In genomic region chr7:19928486-19928885, GRCm38 (mm10) we compare ENCODE assay signal across 23 mouse cellular contexts. TPM values are rescaled to one million over a fixed set of nuclear protein-coding genes. Genes with fewer than 3 reads are reported as not detected.
"Had no signal": no experiment of that assay in that cellular context is flagged by ENCODE, and none has a peak within 500 bp of the region (broad histone marks: within the 10 kb centered on the region; RNA-seq: fewer than 3 reads in every experiment).

No protein-coding gene starts in this region.

- H3K36me3 ChIP-seq: kidney, embryonic 15.5 days; limb, embryonic 15.5 days; midbrain, embryonic 13.5 days; neural tube, embryonic 15.5 days had no signal

- DNase-seq: kidney, adult 18-20 months; kidney, postnatal 25 days; lung, adult 18-20 months; right cerebral cortex, adult 18-20 months; right cerebral cortex, postnatal 25 days; spleen, adult 18-20 months; thymus, adult 2 months; thymus, postnatal 4 days had no signal

- H3K27me3 ChIP-seq: midbrain, embryonic 13.5 days; neural tube, embryonic 15.5 days had no signal

- H3K27ac ChIP-seq: kidney, embryonic 15.5 days; left cerebral cortex, adult 2 months; limb, embryonic 15.5 days; liver, embryonic 14.5 days; midbrain, embryonic 13.5 days; neural tube, embryonic 15.5 days had no signal

- H3K4me3 ChIP-seq: kidney, embryonic 15.5 days; left cerebral cortex, adult 2 months; limb, embryonic 15.5 days; midbrain, embryonic 13.5 days; myocyte; neural tube, embryonic 15.5 days had no signal

- H3K9me3 ChIP-seq: kidney, embryonic 15.5 days; limb, embryonic 15.5 days; midbrain, embryonic 13.5 days; neural tube, embryonic 15.5 days had no signal

RNA-seq across cellular contexts. Expression of gene Igsf23, which starts 22.1 kb away (rescaled TPM):
- total RNA-seq: layer of hippocampus, postnatal 25 days; left cerebral cortex, adult 2 months; left cerebral cortex, postnatal 14 days; megakaryocyte-erythroid progenitor cell, adult 5-6 weeks; midbrain, postnatal 0 days had no signal
- polyA plus RNA-seq: limb, embryonic 15.5 days; midbrain, embryonic 13.5 days; midbrain, postnatal 0 days; neural tube, embryonic 11.5 days had no signal

RNA-seq across cellular contexts. Expression of gene Ceacam20, which starts 36.7 kb away (rescaled TPM):
- total RNA-seq: layer of hippocampus, postnatal 25 days; left cerebral cortex, adult 2 months; left cerebral cortex, postnatal 14 days; megakaryocyte-erythroid progenitor cell, adult 5-6 weeks; midbrain, postnatal 0 days had no signal
- polyA plus RNA-seq: kidney, embryonic 15.5 days; limb, embryonic 11.5 days; limb, embryonic 15.5 days; liver, embryonic 14.5 days; lung, embryonic 16.5 days; midbrain, embryonic 13.5 days; midbrain, postnatal 0 days; myocyte; neural tube, embryonic 11.5 days; neural tube, embryonic 15.5 days; stomach, embryonic 14.5 days had no signal

RNA-seq across cellular contexts. Expression of gene Ceacam19, which starts 40.7 kb away (rescaled TPM):
- total RNA-seq: layer of hippocampus, postnatal 25 days; left cerebral cortex, adult 2 months; left cerebral cortex, postnatal 14 days; megakaryocyte-erythroid progenitor cell, adult 5-6 weeks had no signal
- polyA plus RNA-seq: kidney, embryonic 15.5 days; limb, embryonic 11.5 days; lung, embryonic 16.5 days; midbrain, embryonic 13.5 days; midbrain, postnatal 0 days; neural tube, embryonic 11.5 days; neural tube, embryonic 15.5 days had no signal
